Mouse (Mus musculus): ENCODE data around the gene Lamb3. TPM values are rescaled to one million over a fixed set of nuclear protein-coding genes. Genes with fewer than 3 reads are reported as not detected.

Gene Lamb3
- polyA plus RNA-seq, 1 experiment from 2014 or later = 43.9 TPM

DNA sequence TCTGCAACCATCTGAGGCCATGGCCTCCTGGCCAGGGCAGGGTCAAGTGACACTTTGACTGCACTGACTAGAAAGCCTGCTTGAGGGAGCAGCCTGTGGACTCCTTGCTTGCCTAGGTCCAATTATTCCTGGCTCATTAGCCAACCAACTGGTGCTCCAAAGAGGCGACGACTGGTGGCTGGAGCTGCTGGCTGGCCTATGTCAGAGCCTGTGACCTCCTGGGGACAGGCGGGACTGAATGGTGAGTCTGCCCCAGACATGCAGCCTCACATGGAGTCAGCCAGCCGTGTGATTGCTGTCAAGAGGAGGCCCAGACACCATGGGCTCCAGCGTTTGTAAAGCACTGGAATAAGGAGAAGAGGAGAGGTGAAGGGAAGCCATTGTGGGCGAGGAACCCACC lies 153.7 kb downstream of the Lamb3 start:
- no peak overlapping the region for H3K4me2 ChIP-seq
- H3K27me3 ChIP-seq = no peaks in the 10 kb centered on the region
- H3K4me3 ChIP-seq = no peak overlapping the region
- no peak overlapping the region for H3K9ac ChIP-seq
- no peak overlapping the region for H3K27ac ChIP-seq
- ATAC-seq (ENCODE audit: borderline replicate concordance, extremely low read depth, low FRiP score, low TSS enrichment) = no peak
- no peaks in the 10 kb centered on the region; the same call in 1 of the 2 replicates for H3K36me3 ChIP-seq
- no peaks in the 10 kb centered on the region for H3K9me3 ChIP-seq
- 61% methylated on average over 6 of the region's 6 CpGs for WGBS
- H3K4me1 ChIP-seq = no peaks in the 10 kb centered on the region; the same call in 1 of the 2 replicates

GRCm38 (mm10) chr1:193362078-193362477 lies 154.6 kb downstream of the Lamb3 start:
- no peak overlapping the region for H3K4me3 ChIP-seq
- no peaks in the 10 kb centered on the region for H3K27me3 ChIP-seq
- H3K36me3 ChIP-seq = no peaks in the 10 kb centered on the region
- no peak overlapping the region for H3K4me2 ChIP-seq
- WGBS = 90% methylated on average over 7 of the region's 7 CpGs
- no peaks in the 10 kb centered on the region; the same call in 1 of the 2 replicates for H3K4me1 ChIP-seq
- ATAC-seq (ENCODE audit: borderline replicate concordance, extremely low read depth, low FRiP score, low TSS enrichment) = no peak
- H3K9ac ChIP-seq = no peak overlapping the region
- no peaks in the 10 kb centered on the region for H3K9me3 ChIP-seq
- H3K27ac ChIP-seq = no peak overlapping the region

DNA sequence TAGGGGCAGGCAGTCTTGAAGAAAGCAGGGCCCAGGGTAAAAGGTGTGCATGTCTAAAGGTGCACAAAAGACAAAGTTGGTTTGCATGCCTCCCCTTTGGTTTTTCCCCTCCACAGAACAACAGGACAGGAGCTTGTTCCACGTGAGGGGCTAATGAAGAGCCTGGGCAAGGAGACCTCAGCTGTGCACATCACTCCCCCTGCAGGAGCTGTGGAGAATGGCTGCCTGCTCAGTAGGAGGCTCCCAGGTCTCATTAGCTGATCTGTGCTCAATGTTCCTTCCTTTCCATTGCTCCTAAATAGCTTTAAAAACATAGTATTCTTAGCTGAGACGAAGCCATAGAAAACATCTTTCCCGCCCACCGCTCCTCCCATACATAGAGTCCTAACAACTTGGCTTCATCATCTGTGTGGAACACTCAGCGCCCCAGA lies 156.3 kb downstream of the Lamb3 start:
- ATAC-seq (ENCODE audit: borderline replicate concordance, extremely low read depth, low FRiP score, low TSS enrichment) = no peak
- WGBS = 67% methylated on average over 5 of the region's 5 CpGs
- H3K4me3 ChIP-seq = no peak overlapping the region
- no peak overlapping the region for H3K9ac ChIP-seq
- H3K36me3 ChIP-seq = no peaks in the 10 kb centered on the region
- no peaks in the 10 kb centered on the region for H3K27me3 ChIP-seq
- no peak overlapping the region for H3K27ac ChIP-seq
- no peaks in the 10 kb centered on the region for H3K9me3 ChIP-seq
- H3K4me2 ChIP-seq = no peak overlapping the region
- peaks cover 14% of the 10 kb centered on the region for H3K4me1 ChIP-seq

DNA sequence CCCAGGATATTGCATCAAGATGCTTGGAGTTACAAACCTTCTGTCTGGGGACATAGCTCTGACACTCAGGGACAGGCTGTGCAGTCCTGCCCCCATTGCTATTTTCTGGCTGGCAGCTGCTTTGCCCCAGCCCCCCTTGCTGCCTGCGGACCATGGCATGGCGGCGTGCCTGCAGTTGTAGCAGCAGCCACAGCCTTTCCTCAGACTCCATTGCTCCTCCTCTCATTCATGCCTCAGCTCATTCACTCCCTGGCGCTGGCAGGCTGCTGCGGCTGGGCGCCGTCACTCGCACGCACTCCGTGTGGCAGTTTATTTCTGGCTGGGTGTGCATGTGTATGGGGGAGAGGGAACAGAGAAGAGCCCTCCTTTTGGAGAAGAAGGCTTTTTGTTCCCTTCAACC lies 160.6 kb downstream of the Lamb3 start:
- H3K9ac ChIP-seq = no peak overlapping the region; the same call in 1 of the 2 replicates
- H3K9me3 ChIP-seq = no peaks in the 10 kb centered on the region
- peak overlapping the region; percentile 78 for H3K27ac ChIP-seq
- H3K36me3 ChIP-seq = no peaks in the 10 kb centered on the region
- peak overlapping the region; percentile 47 for H3K4me3 ChIP-seq
- H3K4me1 ChIP-seq = peaks cover 16% of the 10 kb centered on the region
- peak; percentile 82 for ATAC-seq (ENCODE audit: borderline replicate concordance, extremely low read depth, low FRiP score, low TSS enrichment)
- peak overlapping the region; percentile 57 for H3K4me2 ChIP-seq
- WGBS = 28% methylated on average over 10 of the region's 10 CpGs
- H3K27me3 ChIP-seq = no peaks in the 10 kb centered on the region

DNA sequence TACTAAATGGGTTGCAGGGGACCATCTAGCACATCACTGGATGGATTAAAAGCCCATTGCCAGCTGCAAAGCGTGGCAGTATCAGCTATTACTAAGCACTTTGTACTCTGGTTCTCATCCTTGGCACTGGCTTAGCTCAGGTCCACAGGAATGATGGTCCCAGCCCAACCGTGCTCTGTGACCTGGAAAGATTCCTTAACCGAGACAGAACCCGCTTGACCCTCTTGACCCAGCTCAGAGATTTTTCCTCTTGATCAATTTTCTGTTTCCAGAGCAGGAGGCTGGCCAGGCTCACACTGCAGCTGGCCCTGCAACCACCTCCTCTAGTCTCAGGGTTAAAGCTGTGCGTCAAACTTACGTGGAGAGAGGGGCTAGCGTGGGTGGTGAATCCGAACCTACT lies 161.6 kb downstream of the Lamb3 start:
- WGBS = 28% methylated on average over 8 of the region's 8 CpGs
- Histone ChIP-seq H3K27ac (peak overlapping the region; percentile 78; the same call in 1 of the 2 replicates), H3K9me3 (no peaks in the 10 kb centered on the region), H3K9ac (peak overlapping the region; percentile 33), H3K27me3 (no peaks in the 10 kb centered on the region), H3K36me3 (no peaks in the 10 kb centered on the region), H3K4me3 (peak overlapping the region; percentile 47), H3K4me2 (peak overlapping the region; percentile 57), H3K4me1 (peaks cover 16% of the 10 kb centered on the region)
- no peak for ATAC-seq (ENCODE audit: borderline replicate concordance, extremely low read depth, low FRiP score, low TSS enrichment)

DNA sequence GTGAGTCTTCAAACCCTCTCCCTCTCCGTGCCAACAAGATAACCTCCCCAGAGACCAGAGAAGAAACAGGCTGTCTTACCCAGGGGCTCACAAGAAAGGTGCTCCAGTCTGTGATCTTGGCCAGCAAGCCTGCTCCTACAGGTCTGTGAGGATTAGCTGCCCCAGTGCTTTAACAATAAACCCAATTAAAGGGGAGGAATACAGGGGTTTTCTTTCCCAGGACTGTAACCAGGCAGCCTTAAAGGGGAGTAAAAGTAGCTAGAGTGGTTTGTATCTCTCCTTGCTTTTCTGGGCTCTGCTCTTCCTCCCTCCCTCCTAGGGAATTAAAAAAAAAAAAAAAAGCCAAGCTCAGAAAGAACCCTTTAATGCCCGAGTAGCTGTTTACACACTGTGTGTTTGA lies 162.6 kb downstream of the Lamb3 start, which contains the start of gene Camk1g:
Gene Camk1g (minus strand): TSS at position 203 of the 400 bp plus-strand sequence.
- peaks cover 16% of the 10 kb centered on the region for H3K4me1 ChIP-seq
- 0 out of 2 replicates have a peak within 1 kb of the TSS, but pooled peaks have one; percentile 12 for H3K27ac ChIP-seq
- no peaks in the 10 kb centered on the region for H3K9me3 ChIP-seq
- H3K4me3 ChIP-seq = peak within 1 kb of the TSS; percentile 47
- peak within 1 kb of the TSS; percentile 33 for H3K9ac ChIP-seq
- peak; percentile 85 for ATAC-seq (ENCODE audit: borderline replicate concordance, extremely low read depth, low FRiP score, low TSS enrichment)
- 0% methylated on average over 2 of the region's 2 CpGs for WGBS
- H3K4me2 ChIP-seq = peak within 1 kb of the TSS; percentile 57
- H3K36me3 ChIP-seq = no peaks in the 10 kb centered on the region
- H3K27me3 ChIP-seq = no peaks in the 10 kb centered on the region

DNA sequence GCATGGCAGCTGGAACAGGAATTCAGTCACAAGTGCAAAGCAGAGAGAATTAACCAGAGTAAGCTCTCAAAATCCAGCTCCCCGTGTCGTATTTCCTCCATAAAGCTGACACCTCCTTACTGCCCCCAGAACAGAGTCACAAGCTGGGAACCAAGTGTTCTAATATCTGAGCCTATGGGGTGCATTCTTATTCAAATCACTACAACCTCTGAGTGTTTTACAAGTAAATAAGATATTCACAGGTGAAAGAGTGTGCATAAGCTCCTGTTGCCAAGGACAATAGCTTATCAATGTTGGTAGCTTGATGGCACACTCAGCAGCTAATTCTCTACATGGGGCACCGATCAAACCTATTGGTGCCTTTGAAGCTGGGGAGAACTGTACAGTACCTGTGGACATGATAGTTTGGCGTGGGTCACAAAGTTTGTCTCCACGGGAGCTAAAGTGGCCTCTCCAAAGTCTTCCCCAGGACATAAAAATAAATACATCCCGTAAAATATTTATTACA lies 166.5 kb downstream of the Lamb3 start:
- Histone ChIP-seq H3K36me3 (no peaks in the 10 kb centered on the region), H3K4me3 (no peak overlapping the region), H3K27ac (no peak overlapping the region), H3K27me3 (no peaks in the 10 kb centered on the region), H3K9ac (no peak overlapping the region), H3K4me2 (no peak overlapping the region), H3K4me1 (peaks cover 2% of the 10 kb centered on the region; the same call in 1 of the 2 replicates), H3K9me3 (no peaks in the 10 kb centered on the region)
- ATAC-seq (ENCODE audit: borderline replicate concordance, extremely low read depth, low FRiP score, low TSS enrichment) = no peak
- WGBS = 78% methylated on average over 6 of the region's 6 CpGs

GRCm38 (mm10) chr1:193376478-193377134 lies 169.1 kb downstream of the Lamb3 start:
- Histone ChIP-seq H3K4me2 (no peak overlapping the region), H3K4me1 (peaks cover under 1% of the 10 kb centered on the region), H3K27me3 (no peaks in the 10 kb centered on the region), H3K9ac (no peak overlapping the region), H3K27ac (no peak overlapping the region), H3K36me3 (no peaks in the 10 kb centered on the region), H3K4me3 (no peak overlapping the region), H3K9me3 (no peaks in the 10 kb centered on the region)
- ATAC-seq (ENCODE audit: borderline replicate concordance, extremely low read depth, low FRiP score, low TSS enrichment) = peak; percentile 46; the same call in 1 of the 2 replicates
- 21% methylated on average over 4 of the region's 4 CpGs for WGBS

- no peak overlapping the region for H3K4me3 ChIP-seq
- peaks cover 15% of the 10 kb centered on the region for H3K4me1 ChIP-seq
- no peak overlapping the region for H3K4me2 ChIP-seq
- H3K9me3 ChIP-seq = no peaks in the 10 kb centered on the region
- no peaks in the 10 kb centered on the region for H3K27me3 ChIP-seq
- ATAC-seq (ENCODE audit: borderline replicate concordance, extremely low read depth, low FRiP score, low TSS enrichment) = no peak
- no peaks in the 10 kb centered on the region for H3K36me3 ChIP-seq
- H3K27ac ChIP-seq = no peak overlapping the region
- 59% methylated on average over 6 of the region's 6 CpGs for WGBS
- no peak overlapping the region for H3K9ac ChIP-seq
Measured at GRCm38 (mm10) chr1:193379634-193380033, 172.1 kb downstream of the Lamb3 start.

- no peak for ATAC-seq (ENCODE audit: borderline replicate concordance, extremely low read depth, low FRiP score, low TSS enrichment)
- WGBS = 81% methylated on average over 5 of the region's 5 CpGs
- H3K4me3 ChIP-seq = no peak overlapping the region
Measured at GRCm38 (mm10) chr1:193380877-193381276, 173.4 kb downstream of the Lamb3 start.

GRCm38 (mm10) chr1:193381597-193382404 lies 174.3 kb downstream of the Lamb3 start:
- peaks cover 23% of the 10 kb centered on the region for H3K4me1 ChIP-seq
- H3K4me2 ChIP-seq = peak overlapping the region; percentile 77
- H3K4me3 ChIP-seq = peak overlapping the region; percentile 38
- no peaks in the 10 kb centered on the region for H3K9me3 ChIP-seq
- H3K9ac ChIP-seq = 0 out of 2 replicates have a peak overlapping the region, but pooled peaks have one; percentile 21
- H3K27ac ChIP-seq = peak overlapping the region; percentile 59; the same call in 1 of the 2 replicates
- H3K36me3 ChIP-seq = no peaks in the 10 kb centered on the region
- no peaks in the 10 kb centered on the region for H3K27me3 ChIP-seq
- 21% methylated on average over 11 of the region's 11 CpGs for WGBS
- peak; percentile 4; the same call in 1 of the 2 replicates for ATAC-seq (ENCODE audit: borderline replicate concordance, extremely low read depth, low FRiP score, low TSS enrichment)

More at GRCm38 (mm10) chr1:193380877-193381276, 173.4 kb downstream of the Lamb3 start:
- no peak overlapping the region for H3K4me2 ChIP-seq
- H3K9ac ChIP-seq = no peak overlapping the region
- H3K27me3 ChIP-seq = no peaks in the 10 kb centered on the region
- H3K9me3 ChIP-seq = no peaks in the 10 kb centered on the region
- no peaks in the 10 kb centered on the region for H3K36me3 ChIP-seq
- H3K4me1 ChIP-seq = peaks cover 16% of the 10 kb centered on the region
- no peak overlapping the region for H3K27ac ChIP-seq

Data from lung, embryonic 15.5 days (tissue).